Mouse (Mus musculus): Measurements from ENCODE around the gene Cdh26. TPM values are rescaled to one million over a fixed set of nuclear protein-coding genes. Genes with fewer than 3 reads are reported as not detected.

Gene Cdh26
- polyA plus RNA-seq, 1 experiment from 2014 or later, result 0.26 TPM

GRCm38 (mm10) chr2:178450236-178450635 lies 19.9 kb downstream of the Cdh26 start:
- ATAC-seq, result no peak
- Histone ChIP-seq H3K4me2 (no peak overlapping the region), H3K27ac (no peak overlapping the region), H3K27me3 (replicated peaks) (no peaks in the 10 kb centered on the region), H3K4me1 (no peaks in the 10 kb centered on the region), H3K36me3 (no peaks in the 10 kb centered on the region), H3K9me3 (replicated peaks) (no peaks in the 10 kb centered on the region), H3K9ac (no peak overlapping the region), H3K4me3 (no peak overlapping the region)
- 29% methylated on average over 2 of the region's 2 CpGs for WGBS (ENCODE audit: insufficient replicate concordance)

GRCm38 (mm10) chr2:178450961-178451360 lies 20.6 kb downstream of the Cdh26 start:
- no peak overlapping the region for H3K27ac ChIP-seq
- no peaks in the 10 kb centered on the region for H3K4me1 ChIP-seq
- no peak overlapping the region for H3K4me3 ChIP-seq
- no peaks in the 10 kb centered on the region for H3K36me3 ChIP-seq
- H3K9ac ChIP-seq, result no peak overlapping the region
- no peak overlapping the region for H3K4me2 ChIP-seq
- H3K27me3 ChIP-seq (replicated peaks), result no peaks in the 10 kb centered on the region
- no peak for ATAC-seq
- H3K9me3 ChIP-seq (replicated peaks), result no peaks in the 10 kb centered on the region
- 69% methylated on average over 10 of the region's 10 CpGs for WGBS (ENCODE audit: insufficient replicate concordance)

- ATAC-seq, result no peak
- no peak overlapping the region for H3K27ac ChIP-seq
- 55% methylated on average over 17 of the region's 17 CpGs for WGBS (ENCODE audit: insufficient replicate concordance)
- H3K36me3 ChIP-seq, result no peaks in the 10 kb centered on the region
- no peak overlapping the region for H3K4me3 ChIP-seq
- H3K4me1 ChIP-seq, result no peaks in the 10 kb centered on the region
- H3K27me3 ChIP-seq (replicated peaks), result no peaks in the 10 kb centered on the region
- H3K9ac ChIP-seq, result no peak overlapping the region
- H3K9me3 ChIP-seq (replicated peaks), result no peaks in the 10 kb centered on the region
- no peak overlapping the region for H3K4me2 ChIP-seq
Measured at GRCm38 (mm10) chr2:178454664-178455516, 24.6 kb downstream of the Cdh26 start.

- H3K4me1 ChIP-seq, result no peaks in the 10 kb centered on the region
- H3K9me3 ChIP-seq (replicated peaks), result no peaks in the 10 kb centered on the region
- ATAC-seq, result no peak
- no peak overlapping the region for H3K27ac ChIP-seq
- 71% methylated on average over 6 of the region's 6 CpGs for WGBS (ENCODE audit: insufficient replicate concordance)
- H3K36me3 ChIP-seq, result no peaks in the 10 kb centered on the region
- no peak overlapping the region for H3K4me2 ChIP-seq
- H3K4me3 ChIP-seq, result no peak overlapping the region
- no peak overlapping the region for H3K9ac ChIP-seq
- no peaks in the 10 kb centered on the region for H3K27me3 ChIP-seq (replicated peaks)
Measured at GRCm38 (mm10) chr2:178457414-178457813, 27.1 kb downstream of the Cdh26 start.

- 46% methylated on average over 5 of the region's 5 CpGs for WGBS (ENCODE audit: insufficient replicate concordance)
- Histone ChIP-seq H3K4me2 (no peak overlapping the region), H3K27ac (no peak overlapping the region), H3K9me3 (replicated peaks) (no peaks in the 10 kb centered on the region), H3K27me3 (replicated peaks) (no peaks in the 10 kb centered on the region), H3K4me3 (no peak overlapping the region), H3K36me3 (no peaks in the 10 kb centered on the region), H3K9ac (no peak overlapping the region), H3K4me1 (no peaks in the 10 kb centered on the region)
- ATAC-seq, result no peak
Measured at GRCm38 (mm10) chr2:178460353-178460752, 30.0 kb downstream of the Cdh26 start.

GRCm38 (mm10) chr2:178471546-178472480 lies 41.5 kb downstream of the Cdh26 start:
- no peak overlapping the region for H3K27ac ChIP-seq
- 61% methylated on average over 17 of the region's 17 CpGs for WGBS (ENCODE audit: insufficient replicate concordance)
- peak; percentile 53 for ATAC-seq

GRCm38 (mm10) chr2:178473916-178474315 lies 43.6 kb downstream of the Cdh26 start:
- 72% methylated on average over 10 of the region's 10 CpGs for WGBS (ENCODE audit: insufficient replicate concordance)
- H3K9me3 ChIP-seq (replicated peaks), result 0 out of 2 replicates have a peak, but pooled peaks cover 6% of the 10 kb centered on the region

More at GRCm38 (mm10) chr2:178471546-178472480, 41.5 kb downstream of the Cdh26 start:
- no peak overlapping the region for H3K4me3 ChIP-seq
- H3K9ac ChIP-seq, result no peak overlapping the region
- H3K4me2 ChIP-seq, result no peak overlapping the region
- no peaks in the 10 kb centered on the region for H3K27me3 ChIP-seq (replicated peaks)
- 0 out of 2 replicates have a peak, but pooled peaks cover 6% of the 10 kb centered on the region for H3K9me3 ChIP-seq (replicated peaks)
- 0 out of 2 replicates have a peak, but pooled peaks cover 5% of the 10 kb centered on the region for H3K4me1 ChIP-seq
- H3K36me3 ChIP-seq, result no peaks in the 10 kb centered on the region

GRCm38 (mm10) chr2:178477228-178477627 lies 46.9 kb downstream of the Cdh26 start:
- Histone ChIP-seq H3K4me2 (no peak overlapping the region), H3K9me3 (replicated peaks) (0 out of 2 replicates have a peak, but pooled peaks cover 6% of the 10 kb centered on the region), H3K4me3 (no peak overlapping the region), H3K9ac (no peak overlapping the region), H3K27me3 (replicated peaks) (no peaks in the 10 kb centered on the region), H3K4me1 (no peaks in the 10 kb centered on the region), H3K27ac (no peak overlapping the region), H3K36me3 (no peaks in the 10 kb centered on the region)
- no peak for ATAC-seq
- 49% methylated on average over 2 of the region's 2 CpGs for WGBS (ENCODE audit: insufficient replicate concordance)

More at GRCm38 (mm10) chr2:178473916-178474315, 43.6 kb downstream of the Cdh26 start:
- ATAC-seq, result no peak
- H3K4me1 ChIP-seq, result 0 out of 2 replicates have a peak, but pooled peaks cover 5% of the 10 kb centered on the region
- H3K4me2 ChIP-seq, result no peak overlapping the region
- no peaks in the 10 kb centered on the region for H3K36me3 ChIP-seq
- H3K27ac ChIP-seq, result no peak overlapping the region
- no peak overlapping the region for H3K4me3 ChIP-seq
- H3K9ac ChIP-seq, result no peak overlapping the region
- H3K27me3 ChIP-seq (replicated peaks), result no peaks in the 10 kb centered on the region

GRCm38 (mm10) chr2:178479011-178479410 lies 48.7 kb downstream of the Cdh26 start:
- WGBS (ENCODE audit: insufficient replicate concordance), result 84% methylated on average over 2 of the region's 2 CpGs
- Histone ChIP-seq H3K4me1 (no peaks in the 10 kb centered on the region), H3K9ac (no peak overlapping the region), H3K4me3 (no peak overlapping the region), H3K27me3 (replicated peaks) (no peaks in the 10 kb centered on the region), H3K4me2 (no peak overlapping the region), H3K9me3 (replicated peaks) (0 out of 2 replicates have a peak, but pooled peaks cover 6% of the 10 kb centered on the region), H3K36me3 (no peaks in the 10 kb centered on the region), H3K27ac (no peak overlapping the region)
- ATAC-seq, result no peak

GRCm38 (mm10) chr2:178480932-178481331 lies 50.6 kb downstream of the Cdh26 start:
- ATAC-seq, result peak; percentile 60
- Histone ChIP-seq H3K27ac (no peak overlapping the region), H3K4me2 (no peak overlapping the region), H3K4me3 (no peak overlapping the region), H3K9me3 (replicated peaks) (0 out of 2 replicates have a peak, but pooled peaks cover 6% of the 10 kb centered on the region), H3K4me1 (no peaks in the 10 kb centered on the region), H3K9ac (no peak overlapping the region), H3K36me3 (no peaks in the 10 kb centered on the region), H3K27me3 (replicated peaks) (no peaks in the 10 kb centered on the region)
- WGBS (ENCODE audit: insufficient replicate concordance), result 55% methylated on average over 2 of the region's 2 CpGs

GRCm38 (mm10) chr2:178483462-178483861 lies 53.1 kb downstream of the Cdh26 start:
- no peak overlapping the region for H3K4me2 ChIP-seq
- WGBS (ENCODE audit: insufficient replicate concordance), result 53% methylated on average over 10 of the region's 10 CpGs
- no peaks in the 10 kb centered on the region for H3K4me1 ChIP-seq
- no peaks in the 10 kb centered on the region for H3K9me3 ChIP-seq (replicated peaks)
- no peak for ATAC-seq
- H3K27ac ChIP-seq, result no peak overlapping the region
- H3K9ac ChIP-seq, result no peak overlapping the region
- H3K4me3 ChIP-seq, result no peak overlapping the region
- no peaks in the 10 kb centered on the region for H3K27me3 ChIP-seq (replicated peaks)
- H3K36me3 ChIP-seq, result no peaks in the 10 kb centered on the region

- Histone ChIP-seq H3K36me3 (no peaks in the 10 kb centered on the region), H3K9me3 (replicated peaks) (no peaks in the 10 kb centered on the region), H3K4me2 (no peak overlapping the region), H3K4me1 (no peaks in the 10 kb centered on the region), H3K27ac (no peak overlapping the region), H3K4me3 (no peak overlapping the region), H3K9ac (no peak overlapping the region), H3K27me3 (replicated peaks) (no peaks in the 10 kb centered on the region)
- 65% methylated on average over 4 of the region's 4 CpGs for WGBS (ENCODE audit: insufficient replicate concordance)
- no peak for ATAC-seq
Measured at GRCm38 (mm10) chr2:178488276-178488675, 57.9 kb downstream of the Cdh26 start.

Data from liver, embryonic 12.5 days (tissue).